Mouse (Mus musculus) neural tube, embryonic 12.5 days (tissue): ENCODE measurements around the gene Usp32. TPM values are rescaled to one million over a fixed set of nuclear protein-coding genes. Genes with fewer than 3 reads are reported as not detected.

ENCODE experiments used
- ATAC-seq: fragments of 200-750 bp; cut with Nextera tagmentation; 2 replicates; pipeline ENCODE4 v1.8.0; 2017; ENCODE audit warnings: low read depth, mild to moderate bottlenecking, moderate TSS enrichment, moderate library complexity; ENCODE audit not compliant: low FRiP score
- H3K27ac ChIP-seq: fragments of 300-500 bp; sonication (generic); 2 replicates; pipeline ENCODE4 v1.5.1; 2016
- H3K27me3 ChIP-seq: fragments of 300-500 bp; sonication (generic); replicated peaks from 2 replicates; pipeline ENCODE4 v1.6.1; 2016; ENCODE audit warnings: mild to moderate bottlenecking
- H3K36me3 ChIP-seq: fragments of 300-500 bp; sonication (generic); 2 replicates; pipeline ENCODE4 v1.6.1; 2016; ENCODE audit warnings: mild to moderate bottlenecking
- H3K4me1 ChIP-seq: fragments of 300-500 bp; sonication (generic); 2 replicates; pipeline ENCODE4 v1.6.1; 2016
- H3K4me2 ChIP-seq: fragments of 300-500 bp; sonication (generic); replicated peaks from 2 replicates; pipeline ENCODE4 v1.6.1; 2016; ENCODE audit warnings: mild to moderate bottlenecking
- H3K4me3 ChIP-seq: fragments of 300-500 bp; sonication (generic); 2 replicates; pipeline ENCODE4 v1.5.1; 2016
- H3K9ac ChIP-seq: fragments of 300-500 bp; sonication (generic); 2 replicates; pipeline ENCODE4 v1.6.1; 2016; ENCODE audit warnings: mild to moderate bottlenecking
- H3K9me3 ChIP-seq: fragments of 300-500 bp; sonication (generic); 2 replicates; pipeline ENCODE4 v1.6.1; 2016; ENCODE audit warnings: mild to moderate bottlenecking
- WGBS: fragments of 180-500 bp; shearing (Covaris S2); methylation state at CpG from one replicate; pipeline ENCODE4 v1.1.7; 2016; 5-methylcytosine and 5-hydroxymethylcytosine counted together
- polyA plus RNA-seq: library from polyadenylated mRNA; unstranded; fragments of >200 nt; fragmentation: Nextera tagmentation; extraction: Ambion mirVana; gene quantifications from 2 replicates; pipeline ENCODE4 v1.2.1, GENCODE M21; 2016

The Usp32 gene
- polyA plus RNA-seq: 9.1 and 9.4 TPM in 2 replicates

- 1% methylated on average over 93 of the region's 94 CpGs for WGBS
Observed at GRCm38 (mm10) chr11:85139581-85140540, at the start of gene Usp32. Gene Usp32 (minus strand): TSS chr11:85140161.

GRCm38 (mm10) chr11:85189110-85189509, 49.1 kb upstream of the Usp32 start:
- WGBS: 96% methylated on average over 4 of the region's 4 CpGs
- no peaks in the 10 kb centered on the region for H3K4me1 ChIP-seq
- no peak overlapping the region for H3K4me2 ChIP-seq
- no peak overlapping the region for H3K4me3 ChIP-seq
- ATAC-seq: no peak
- peaks cover 46% of the 10 kb centered on the region for H3K36me3 ChIP-seq
- H3K9me3 ChIP-seq: no peaks in the 10 kb centered on the region
- no peak overlapping the region for H3K9ac ChIP-seq
- H3K27me3 ChIP-seq: no peaks in the 10 kb centered on the region
- no peak overlapping the region for H3K27ac ChIP-seq

More at GRCm38 (mm10) chr11:85139581-85140540, at the start of gene Usp32:
- Histone ChIP-seq H3K27me3 (no peaks in the 10 kb centered on the region), H3K27ac (peak within 1 kb of the TSS; percentile 76), H3K4me1 (0 out of 2 replicates have a peak, but pooled peaks cover 5% of the 10 kb centered on the region), H3K4me3 (peak within 1 kb of the TSS; percentile 79), H3K4me2 (peak within 1 kb of the TSS; percentile 60), H3K36me3 (no peaks in the 10 kb centered on the region), H3K9ac (peak within 1 kb of the TSS; percentile 87), H3K9me3 (no peaks in the 10 kb centered on the region)
- ATAC-seq: peak; percentile 97

- Histone ChIP-seq H3K4me3 (no peak overlapping the region), H3K4me1 (peaks cover 5% of the 10 kb centered on the region; the same call in 1 of the 2 replicates), H3K27me3 (no peaks in the 10 kb centered on the region), H3K36me3 (peaks cover 14% of the 10 kb centered on the region), H3K9me3 (no peaks in the 10 kb centered on the region), H3K27ac (no peak overlapping the region), H3K9ac (no peak overlapping the region), H3K4me2 (no peak overlapping the region)
- 90% methylated on average over 6 of the region's 6 CpGs for WGBS
- ATAC-seq: no peak
Observed at GRCm38 (mm10) chr11:85184839-85185238, 44.9 kb upstream of the Usp32 start.

GRCm38 (mm10) chr11:85184082-85184481, 44.1 kb upstream of the Usp32 start:
- WGBS: 67% methylated on average over 5 of the region's 5 CpGs
- ATAC-seq: no peak

GRCm38 (mm10) chr11:85183284-85183779, 43.4 kb upstream of the Usp32 start:
- peak overlapping the region; percentile 59 for H3K4me2 ChIP-seq
- peak overlapping the region; percentile 27 for H3K4me3 ChIP-seq
- no peaks in the 10 kb centered on the region for H3K9me3 ChIP-seq
- H3K4me1 ChIP-seq: peaks cover 5% of the 10 kb centered on the region; the same call in 1 of the 2 replicates
- no peaks in the 10 kb centered on the region for H3K27me3 ChIP-seq
- 0 out of 2 replicates have a peak, but pooled peaks have one; percentile 25 for ATAC-seq
- H3K9ac ChIP-seq: peak overlapping the region; percentile 38; the same call in 1 of the 2 replicates
- peaks cover 2% of the 10 kb centered on the region for H3K36me3 ChIP-seq
- WGBS: 33% methylated on average over 13 of the region's 13 CpGs
- H3K27ac ChIP-seq: no peak overlapping the region

More at GRCm38 (mm10) chr11:85184082-85184481, 44.1 kb upstream of the Usp32 start:
- Histone ChIP-seq H3K9me3 (no peaks in the 10 kb centered on the region), H3K27me3 (no peaks in the 10 kb centered on the region), H3K4me1 (peaks cover 5% of the 10 kb centered on the region; the same call in 1 of the 2 replicates), H3K9ac (no peak overlapping the region), H3K4me2 (no peak overlapping the region), H3K27ac (no peak overlapping the region), H3K36me3 (peaks cover 9% of the 10 kb centered on the region), H3K4me3 (no peak overlapping the region)

- H3K4me1 ChIP-seq: peaks cover 5% of the 10 kb centered on the region; the same call in 1 of the 2 replicates
- H3K9ac ChIP-seq: peak overlapping the region; percentile 38
- ATAC-seq: peak; percentile 82
- WGBS: 10% methylated on average over 20 of the region's 20 CpGs
- H3K36me3 ChIP-seq: no peaks in the 10 kb centered on the region
- H3K4me2 ChIP-seq: peak overlapping the region; percentile 59
- no peak overlapping the region for H3K27ac ChIP-seq
- H3K27me3 ChIP-seq: no peaks in the 10 kb centered on the region
- H3K9me3 ChIP-seq: no peaks in the 10 kb centered on the region
- peak overlapping the region; percentile 27 for H3K4me3 ChIP-seq
Observed at GRCm38 (mm10) chr11:85182617-85183283, 42.8 kb upstream of the Usp32 start.

- Histone ChIP-seq H3K4me3 (no peak overlapping the region), H3K36me3 (no peaks in the 10 kb centered on the region), H3K27me3 (no peaks in the 10 kb centered on the region), H3K27ac (no peak overlapping the region), H3K4me2 (no peak overlapping the region), H3K9me3 (no peaks in the 10 kb centered on the region), H3K4me1 (peaks cover 5% of the 10 kb centered on the region; the same call in 1 of the 2 replicates), H3K9ac (no peak overlapping the region)
- WGBS: 89% methylated on average over 4 of the region's 4 CpGs
- no peak for ATAC-seq
Observed at GRCm38 (mm10) chr11:85178413-85178812, 38.5 kb upstream of the Usp32 start.

GRCm38 (mm10) chr11:85177761-85178160, 37.8 kb upstream of the Usp32 start:
- WGBS: 89% methylated on average over 6 of the region's 6 CpGs
- Histone ChIP-seq H3K4me1 (no peaks in the 10 kb centered on the region), H3K4me3 (no peak overlapping the region), H3K9me3 (no peaks in the 10 kb centered on the region), H3K27ac (no peak overlapping the region), H3K27me3 (no peaks in the 10 kb centered on the region), H3K36me3 (no peaks in the 10 kb centered on the region), H3K4me2 (no peak overlapping the region), H3K9ac (no peak overlapping the region)
- ATAC-seq: no peak

GRCm38 (mm10) chr11:85175941-85176340, 36.0 kb upstream of the Usp32 start:
- no peaks in the 10 kb centered on the region for H3K9me3 ChIP-seq
- H3K36me3 ChIP-seq: no peaks in the 10 kb centered on the region
- 0 out of 2 replicates have a peak, but pooled peaks cover under 1% of the 10 kb centered on the region for H3K27me3 ChIP-seq
- H3K27ac ChIP-seq: no peak overlapping the region
- no peaks in the 10 kb centered on the region for H3K4me1 ChIP-seq
- no peak overlapping the region for H3K4me3 ChIP-seq
- no peak overlapping the region for H3K9ac ChIP-seq
- 85% methylated on average over 3 of the region's 3 CpGs for WGBS
- H3K4me2 ChIP-seq: no peak overlapping the region
- no peak for ATAC-seq

GRCm38 (mm10) chr11:85170833-85171232, 30.9 kb upstream of the Usp32 start:
- Histone ChIP-seq H3K36me3 (no peaks in the 10 kb centered on the region), H3K27me3 (0 out of 2 replicates have a peak, but pooled peaks cover 4% of the 10 kb centered on the region), H3K27ac (no peak overlapping the region), H3K4me2 (peak overlapping the region; percentile 59; the same call in 1 of the 2 replicates), H3K4me3 (no peak overlapping the region), H3K9me3 (no peaks in the 10 kb centered on the region), H3K9ac (no peak overlapping the region), H3K4me1 (no peaks in the 10 kb centered on the region)
- no peak for ATAC-seq
- WGBS: 45% methylated on average over 2 of the region's 2 CpGs

GRCm38 (mm10) chr11:85170058-85170740, 30.2 kb upstream of the Usp32 start, which contains the start of gene 1700125H20Rik:
Gene 1700125H20Rik (plus strand): TSS chr11:85170404.
- Histone ChIP-seq H3K9me3 (no peaks in the 10 kb centered on the region), H3K27ac (no peak within 1 kb of the TSS), H3K9ac (peak within 1 kb of the TSS; percentile 52), H3K4me3 (peak within 1 kb of the TSS; percentile 19; the same call in 1 of the 2 replicates), H3K27me3 (0 out of 2 replicates have a peak, but pooled peaks cover 4% of the 10 kb centered on the region), H3K4me2 (peak within 1 kb of the TSS; percentile 59), H3K4me1 (no peaks in the 10 kb centered on the region), H3K36me3 (no peaks in the 10 kb centered on the region)
- peak; percentile 93 for ATAC-seq
- WGBS: 11% methylated on average over 21 of the region's 21 CpGs
